Mouse (Mus musculus): ENCODE data around the gene Pcp4l1. TPM values are rescaled to one million over a fixed set of nuclear protein-coding genes. Genes with fewer than 3 reads are reported as not detected.
A peak's percentile ranks its signal among the peaks of the same experiment; 100 is the strongest.
"Not testable (repeated sequence)": the region's sequence is repeated elsewhere in the genome, so short reads cannot be mapped to it uniquely, and the experiment has no call there.

Pcp4l1 gene
- polyA plus RNA-seq (2016; fragmentation: Nextera tagmentation; extraction: Ambion mirVana): 5.4 and 7.3 TPM in 2 replicates

DNA sequence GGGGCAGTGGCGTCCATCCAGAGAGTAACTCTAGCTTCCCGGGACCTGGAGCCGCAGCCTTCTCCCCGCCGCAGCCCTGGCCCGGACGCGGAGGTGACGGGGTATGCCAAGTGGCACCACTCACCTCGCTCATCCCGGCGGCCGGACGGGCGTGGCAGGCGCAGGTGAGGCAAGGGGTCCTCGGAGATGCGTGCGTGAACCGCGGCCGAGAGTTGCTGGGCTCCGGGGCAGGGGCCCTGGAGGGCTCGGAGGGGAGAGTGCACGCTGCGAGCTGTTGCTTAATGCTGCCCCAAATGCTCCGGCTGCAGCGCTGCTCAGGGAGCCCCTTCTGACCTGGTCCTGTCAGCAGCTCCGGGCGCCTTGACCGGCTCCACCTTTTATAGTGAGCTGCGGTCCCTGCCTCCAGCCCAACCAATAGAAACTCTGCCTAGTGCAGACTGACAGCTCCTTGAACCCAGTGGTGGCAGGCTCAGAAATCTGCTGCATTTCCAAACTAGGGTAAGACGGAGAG, at the start of gene Pcp4l1:
Gene Pcp4l1, minus strand, starts transcription at position 382 of the 511 bp plus-strand sequence.
- H3K4me3 ChIP-seq: peak within 1 kb of the TSS; percentile 69
- peaks cover 89% of the 10 kb centered on the region for H3K27me3 ChIP-seq (ENCODE audit: poor library complexity, severe bottlenecking)
- no peaks in the 10 kb centered on the region for H3K36me3 ChIP-seq (replicated peaks)
- no peaks in the 10 kb centered on the region for H3K9me3 ChIP-seq
- peaks cover 42% of the 10 kb centered on the region for H3K4me1 ChIP-seq
- WGBS: under 1% methylated on average over 33 of the region's 33 CpGs
- peak; percentile 70 for DNase-seq (ENCODE audit: extremely low spot score, low spot score)
- H3K27ac ChIP-seq: no peak within 1 kb of the TSS

DNA sequence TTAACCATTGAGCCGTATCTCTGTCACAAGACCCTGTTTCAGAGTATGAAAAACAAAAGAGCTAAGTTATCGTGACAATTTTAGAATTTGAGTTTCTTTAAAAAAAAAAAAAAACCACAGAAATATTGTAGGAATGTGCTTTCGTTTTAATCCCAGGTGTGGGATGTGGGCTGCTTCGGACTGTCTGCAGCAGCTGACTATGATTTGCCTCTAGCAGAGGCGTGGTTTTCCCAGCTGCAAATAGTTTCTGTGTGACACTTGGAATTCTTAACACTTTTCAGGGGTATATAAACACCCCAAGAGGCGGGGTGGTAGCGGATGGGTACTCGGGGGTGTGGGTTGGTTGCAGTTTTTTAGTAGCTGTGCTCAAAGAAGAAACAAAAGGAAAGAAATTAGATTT, 49.3 kb upstream of the Pcp4l1 start:
- H3K27me3 ChIP-seq (ENCODE audit: poor library complexity, severe bottlenecking): no peaks in the 10 kb centered on the region
- peaks cover 53% of the 10 kb centered on the region for H3K36me3 ChIP-seq (replicated peaks)
- 92% methylated on average over 8 of the region's 8 CpGs for WGBS
- no peak overlapping the region for H3K27ac ChIP-seq
- H3K4me3 ChIP-seq: peak overlapping the region; percentile 84; the same call in 1 of the 2 replicates
- peaks cover 45% of the 10 kb centered on the region for H3K4me1 ChIP-seq
- DNase-seq (ENCODE audit: extremely low spot score, low spot score): no peak
- no peaks in the 10 kb centered on the region for H3K9me3 ChIP-seq

DNA sequence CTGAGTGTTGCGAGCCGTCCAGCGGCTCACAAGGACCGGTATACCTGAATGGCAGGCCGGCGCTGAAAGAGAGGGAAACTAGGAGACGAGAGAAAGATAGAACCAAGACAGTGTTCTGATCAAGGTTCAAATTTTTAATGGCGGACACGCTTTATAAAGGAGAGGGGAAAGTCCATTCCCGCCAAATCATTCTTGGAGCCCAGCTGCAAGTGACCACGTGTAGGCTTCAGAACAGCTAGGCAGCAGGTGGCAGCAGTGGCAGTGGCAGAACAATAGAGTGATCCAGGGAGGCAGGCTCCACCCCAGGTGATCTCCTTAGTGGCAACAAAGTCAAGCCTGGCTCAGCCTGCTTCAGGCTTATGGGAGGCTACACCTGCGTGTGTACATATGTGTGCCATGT, 45.9 kb upstream of the Pcp4l1 start:
- H3K36me3 ChIP-seq (replicated peaks): peaks cover 87% of the 10 kb centered on the region
- 84% methylated on average over 12 of the region's 12 CpGs for WGBS

DNA sequence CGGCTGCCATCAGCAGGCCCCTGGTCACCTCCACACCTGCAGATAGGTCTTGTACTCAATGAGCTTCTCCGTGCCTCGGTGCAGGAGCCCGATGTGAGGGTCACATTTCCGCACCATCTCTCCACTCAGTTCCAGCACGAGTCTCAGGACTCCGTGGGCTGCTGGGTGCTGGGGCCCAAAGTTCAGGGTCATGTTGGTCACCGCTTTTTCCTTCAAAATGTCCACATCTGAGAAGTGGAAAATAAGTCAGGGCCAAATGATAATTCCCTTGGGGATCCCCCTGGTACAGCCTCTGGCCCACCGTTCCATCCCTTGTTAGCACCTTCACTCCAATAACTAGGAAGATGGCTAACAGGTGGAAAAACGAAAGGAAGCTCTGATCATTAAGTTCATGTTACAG, 44.8 kb upstream of the Pcp4l1 start:
- H3K9me3 ChIP-seq: no peaks in the 10 kb centered on the region
- H3K4me1 ChIP-seq: peaks cover 11% of the 10 kb centered on the region
- 92% methylated on average over 10 of the region's 10 CpGs for WGBS
- peaks cover 97% of the 10 kb centered on the region for H3K36me3 ChIP-seq (replicated peaks)
- H3K27me3 ChIP-seq (ENCODE audit: poor library complexity, severe bottlenecking): no peaks in the 10 kb centered on the region
- no peak for DNase-seq (ENCODE audit: extremely low spot score, low spot score)
- H3K4me3 ChIP-seq: no peak overlapping the region
- H3K27ac ChIP-seq: no peak overlapping the region

More for the DNA sequence above, 45.9 kb upstream of the Pcp4l1 start:
- DNase-seq (ENCODE audit: extremely low spot score, low spot score); H3K9me3 ChIP-seq; H3K27ac ChIP-seq; H3K4me3 ChIP-seq; H3K27me3 ChIP-seq (ENCODE audit: poor library complexity, severe bottlenecking): not testable (repeated sequence)
- peaks cover 17% of the 10 kb centered on the region for H3K4me1 ChIP-seq

DNA sequence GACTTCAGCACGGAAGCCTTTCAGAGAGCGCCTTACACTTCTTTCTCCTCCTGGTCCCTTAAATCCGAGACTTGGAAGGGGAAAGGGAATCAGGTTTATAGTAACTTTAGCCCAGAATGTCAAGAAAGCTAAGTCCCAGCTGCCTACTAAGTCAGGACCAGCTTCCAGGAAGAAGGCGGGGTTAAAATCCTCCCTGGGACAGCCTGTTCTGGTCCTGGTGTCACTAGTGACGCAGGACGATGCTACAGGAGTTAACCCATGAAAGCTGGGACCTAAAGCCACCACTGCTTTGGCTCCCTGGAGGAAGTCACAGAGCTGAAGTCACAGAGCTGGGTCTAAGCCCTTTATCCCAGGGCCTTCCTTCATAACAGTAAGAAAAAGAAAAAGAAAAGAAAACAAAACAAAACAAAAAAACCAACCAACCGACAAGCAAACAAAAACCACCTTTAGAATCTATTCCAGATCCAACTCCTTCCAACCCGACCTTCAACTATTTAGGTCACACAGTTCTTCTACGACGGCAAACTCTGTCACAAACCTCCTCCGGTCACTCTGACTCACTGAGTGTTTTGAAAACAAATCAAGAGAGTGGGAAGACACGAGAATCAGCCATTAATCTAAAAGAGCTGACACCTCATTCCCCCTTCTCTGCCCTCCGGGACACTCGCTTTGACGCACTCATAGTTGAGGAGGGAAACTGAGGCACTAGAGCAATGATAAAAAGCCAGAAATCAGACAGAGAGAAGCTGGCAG, 44.1 kb upstream of the Pcp4l1 start:
- H3K9me3 ChIP-seq: no peaks in the 10 kb centered on the region

DNA sequence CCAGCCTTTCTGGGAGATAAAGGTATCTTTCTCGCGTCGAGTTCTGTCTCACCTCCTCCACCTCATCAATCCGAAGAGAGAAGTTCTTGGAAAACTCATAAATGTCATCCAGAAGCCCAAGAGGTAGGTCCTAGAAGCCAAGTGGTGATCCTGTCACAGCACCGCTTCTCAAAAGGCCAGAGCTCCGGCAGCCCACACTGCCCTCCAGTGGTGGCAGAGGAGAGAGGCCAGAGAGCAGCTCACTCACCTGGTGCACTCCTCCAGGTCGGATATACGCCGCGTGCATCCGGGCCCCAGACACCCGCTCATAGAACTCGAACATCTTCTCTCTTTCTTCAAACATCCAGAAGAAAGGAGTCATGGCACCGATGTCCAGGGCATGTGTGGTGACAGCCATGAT, 42.4 kb upstream of the Pcp4l1 start:
- WGBS: 75% methylated on average over 14 of the region's 14 CpGs
- DNase-seq (ENCODE audit: extremely low spot score, low spot score): peak; percentile 60
- H3K27me3 ChIP-seq (ENCODE audit: poor library complexity, severe bottlenecking): no peaks in the 10 kb centered on the region
- no peak overlapping the region for H3K4me3 ChIP-seq
- peaks cover 4% of the 10 kb centered on the region; the same call in 1 of the 2 replicates for H3K4me1 ChIP-seq
- H3K9me3 ChIP-seq: no peaks in the 10 kb centered on the region
- peaks cover 100% of the 10 kb centered on the region for H3K36me3 ChIP-seq (replicated peaks)
- H3K27ac ChIP-seq: no peak overlapping the region

More for the DNA sequence above, 44.1 kb upstream of the Pcp4l1 start:
- peaks cover 98% of the 10 kb centered on the region for H3K36me3 ChIP-seq (replicated peaks)
- no peak overlapping the region for H3K4me3 ChIP-seq
- no peak for DNase-seq (ENCODE audit: extremely low spot score, low spot score)
- H3K27ac ChIP-seq: no peak overlapping the region
- 85% methylated on average over 15 of the region's 15 CpGs for WGBS
- H3K4me1 ChIP-seq: peaks cover 4% of the 10 kb centered on the region; the same call in 1 of the 2 replicates
- H3K27me3 ChIP-seq (ENCODE audit: poor library complexity, severe bottlenecking): no peaks in the 10 kb centered on the region

DNA sequence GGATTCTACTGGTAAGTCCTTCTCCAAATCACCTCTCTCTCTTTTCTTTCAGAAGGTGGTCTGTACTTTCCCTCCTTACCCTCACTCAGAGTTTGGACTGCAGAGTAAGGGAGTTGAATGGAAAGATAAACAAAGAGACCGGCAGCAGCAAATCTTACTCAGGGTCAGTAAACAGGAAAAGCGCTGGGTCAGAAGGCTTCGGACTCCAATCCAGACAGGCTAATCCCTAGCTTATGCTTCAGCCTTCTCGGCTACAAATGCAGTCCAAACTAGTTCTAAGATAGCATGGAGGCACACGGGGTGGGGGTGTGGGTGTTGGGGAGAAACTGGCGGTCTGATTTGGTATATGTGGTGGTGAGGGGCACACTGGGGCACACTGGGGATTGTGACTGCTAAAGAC, 41.4 kb upstream of the Pcp4l1 start:
- WGBS: 83% methylated on average over 6 of the region's 6 CpGs
- Histone ChIP-seq H3K4me3 (no peak overlapping the region), H3K9me3 (no peaks in the 10 kb centered on the region), H3K27me3 (ENCODE audit: poor library complexity, severe bottlenecking) (no peaks in the 10 kb centered on the region), H3K27ac (no peak overlapping the region), H3K36me3 (replicated peaks) (peaks cover 95% of the 10 kb centered on the region), H3K4me1 (peaks cover 4% of the 10 kb centered on the region; the same call in 1 of the 2 replicates)
- DNase-seq (ENCODE audit: extremely low spot score, low spot score): no peak

DNA sequence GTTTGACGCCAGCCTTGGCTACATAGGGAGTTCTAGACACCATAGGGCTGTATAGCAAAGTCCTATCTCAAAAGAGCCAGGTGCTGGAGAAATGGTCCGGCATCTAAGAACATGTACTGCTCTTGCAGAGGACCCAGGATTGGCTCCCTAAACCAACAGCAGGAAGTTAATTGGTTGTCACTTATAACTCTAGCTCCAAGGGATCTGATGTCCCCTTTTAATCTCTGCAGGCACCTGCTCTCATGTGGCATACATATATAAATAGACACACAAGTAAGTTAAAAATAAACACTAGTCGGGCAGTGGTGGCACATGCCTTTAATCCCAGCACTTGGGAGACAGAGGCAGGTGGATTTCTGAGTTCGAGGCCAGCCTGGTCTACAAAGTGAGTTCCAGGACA, 39.7 kb upstream of the Pcp4l1 start:
- Histone ChIP-seq H3K4me3 (no peak overlapping the region), H3K27me3 (ENCODE audit: poor library complexity, severe bottlenecking) (no peaks in the 10 kb centered on the region), H3K4me1 (peaks cover 8% of the 10 kb centered on the region), H3K27ac (no peak overlapping the region), H3K9me3 (no peaks in the 10 kb centered on the region), H3K36me3 (replicated peaks) (peaks cover 79% of the 10 kb centered on the region)
- 93% methylated on average over 4 of the region's 4 CpGs for WGBS
- DNase-seq (ENCODE audit: extremely low spot score, low spot score): no peak

DNA sequence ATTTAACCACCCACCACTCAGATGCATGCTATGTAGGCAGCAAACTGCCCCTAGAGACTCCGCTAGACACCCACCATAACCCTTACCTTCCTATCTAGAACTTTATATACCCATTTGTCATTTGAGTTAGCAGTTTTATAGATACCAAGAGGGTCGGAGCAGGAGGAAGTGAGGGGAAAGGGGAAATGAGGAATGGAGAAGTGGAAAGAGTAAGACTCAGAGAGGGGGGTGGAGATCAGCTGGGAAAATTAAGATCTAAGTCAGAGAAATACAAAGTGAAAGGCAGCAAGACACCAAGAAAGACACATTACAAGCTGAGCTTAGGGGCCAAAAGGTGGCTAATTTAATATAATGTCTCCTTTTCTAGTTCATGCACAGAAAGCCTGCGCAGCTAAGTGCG, 38.5 kb upstream of the Pcp4l1 start:
- Histone ChIP-seq H3K4me1 (peaks cover 21% of the 10 kb centered on the region), H3K36me3 (replicated peaks) (peaks cover 66% of the 10 kb centered on the region)
- 96% methylated on average over 4 of the region's 4 CpGs for WGBS

DNA sequence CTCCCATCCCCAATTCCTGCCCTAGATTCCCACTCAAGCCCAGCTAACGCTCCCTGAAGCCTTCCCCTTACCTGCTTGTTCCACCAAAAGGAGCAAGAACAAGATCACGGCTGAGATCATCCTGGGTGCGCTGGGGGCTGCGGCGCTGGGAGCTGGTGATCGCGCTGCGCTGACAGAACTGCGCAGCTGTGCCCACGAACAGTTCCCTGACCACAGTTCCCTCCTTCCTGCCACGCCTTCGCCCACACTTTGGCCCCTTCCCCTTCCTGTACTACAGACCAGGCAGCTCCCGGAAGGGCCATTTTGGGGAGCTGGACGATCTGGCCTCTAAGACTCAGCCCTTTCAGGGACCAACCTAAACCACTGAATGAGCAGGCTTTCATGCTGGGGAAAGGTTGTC, 38.1 kb upstream of the Pcp4l1 start, which contains the start of gene Fcer1g:
Gene Fcer1g, minus strand, starts transcription at position 240 of the 400 bp plus-strand sequence.
- H3K36me3 ChIP-seq (replicated peaks): peaks cover 62% of the 10 kb centered on the region
- H3K4me3 ChIP-seq: no peak within 1 kb of the TSS; the same call in 1 of the 2 replicates
- H3K27me3 ChIP-seq (ENCODE audit: poor library complexity, severe bottlenecking): no peaks in the 10 kb centered on the region
- no peak for DNase-seq (ENCODE audit: extremely low spot score, low spot score)
- no peaks in the 10 kb centered on the region for H3K9me3 ChIP-seq
- WGBS: 95% methylated on average over 14 of the region's 14 CpGs
- no peak within 1 kb of the TSS for H3K27ac ChIP-seq
- peaks cover 25% of the 10 kb centered on the region for H3K4me1 ChIP-seq

More for the DNA sequence above, 38.5 kb upstream of the Pcp4l1 start:
- Histone ChIP-seq H3K27me3 (ENCODE audit: poor library complexity, severe bottlenecking) (no peaks in the 10 kb centered on the region), H3K9me3 (no peaks in the 10 kb centered on the region), H3K4me3 (no peak overlapping the region), H3K27ac (no peak overlapping the region)
- no peak for DNase-seq (ENCODE audit: extremely low spot score, low spot score)

DNA sequence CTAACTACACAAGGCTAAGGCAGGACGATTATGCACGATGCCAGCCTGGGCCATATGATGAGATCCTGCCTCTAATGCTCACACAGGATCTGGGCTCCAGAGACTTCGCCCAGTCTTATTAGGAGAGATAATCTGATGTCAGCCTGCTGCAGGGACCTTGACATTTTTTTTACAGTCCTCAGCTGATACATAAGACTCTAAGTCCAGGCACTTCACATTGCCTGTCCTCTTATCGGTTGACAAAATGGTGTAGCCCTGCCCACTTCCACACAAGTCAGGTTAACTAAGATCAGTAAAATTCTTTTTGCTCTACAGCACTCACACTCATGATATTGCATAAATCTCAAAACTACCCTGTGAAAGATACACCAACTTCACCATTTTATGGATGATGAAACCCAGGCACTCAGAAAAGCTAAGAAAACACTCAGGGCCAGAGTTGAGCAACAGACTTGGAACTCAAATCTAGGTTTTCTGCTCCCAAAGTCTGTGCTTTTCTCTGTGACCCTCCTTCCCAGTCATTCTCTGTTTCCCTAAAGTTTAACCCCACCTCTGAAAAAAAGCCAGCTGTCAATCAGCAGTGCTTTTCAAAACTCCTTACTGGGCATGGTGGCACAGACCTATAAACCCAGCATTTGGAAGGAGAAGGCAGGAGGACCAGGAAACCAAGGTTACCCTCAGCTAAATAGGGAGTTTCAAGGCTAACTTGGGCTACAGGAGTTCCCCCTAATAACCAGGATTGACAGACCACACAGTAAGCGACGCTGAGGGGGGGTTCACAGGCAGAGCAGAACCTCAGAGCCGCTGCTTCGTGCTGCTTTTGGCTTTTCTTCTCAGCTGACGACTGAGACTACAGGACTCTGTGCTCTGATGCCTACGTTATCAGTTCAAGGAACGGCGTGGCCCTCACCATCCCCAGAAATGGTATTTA, 37.0 kb upstream of the Pcp4l1 start:
- Histone ChIP-seq H3K9me3 (no peaks in the 10 kb centered on the region), H3K4me3 (no peak overlapping the region; the same call in 1 of the 2 replicates), H3K27me3 (ENCODE audit: poor library complexity, severe bottlenecking) (no peaks in the 10 kb centered on the region), H3K36me3 (replicated peaks) (peaks cover 51% of the 10 kb centered on the region), H3K27ac (no peak overlapping the region), H3K4me1 (peaks cover 30% of the 10 kb centered on the region)
- DNase-seq (ENCODE audit: extremely low spot score, low spot score): no peak
- 83% methylated on average over 12 of the region's 12 CpGs for WGBS

DNA sequence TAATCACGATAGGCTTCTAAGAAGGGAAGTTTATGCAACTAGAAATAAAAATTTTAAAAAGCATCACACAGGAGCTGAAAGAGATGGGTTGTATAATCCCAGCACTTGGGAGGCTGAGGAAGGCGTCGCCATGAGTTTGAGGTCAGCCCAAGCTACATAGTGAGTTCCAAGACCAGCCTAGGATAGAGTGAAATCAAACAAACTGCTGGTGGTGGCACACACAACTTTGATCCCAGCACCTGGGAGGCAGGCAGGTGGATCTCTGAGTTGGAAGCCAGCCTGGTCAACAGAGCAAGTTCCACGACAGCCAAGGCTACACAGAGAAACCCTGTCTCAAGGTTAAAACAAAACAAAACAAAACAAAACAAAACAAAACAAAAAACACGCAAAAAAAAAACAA, 36.3 kb upstream of the Pcp4l1 start:
- Histone ChIP-seq H3K9me3 (no peaks in the 10 kb centered on the region), H3K27me3 (ENCODE audit: poor library complexity, severe bottlenecking) (no peaks in the 10 kb centered on the region), H3K4me1 (peaks cover 26% of the 10 kb centered on the region), H3K4me3 (no peak overlapping the region), H3K27ac (no peak overlapping the region), H3K36me3 (replicated peaks) (peaks cover 44% of the 10 kb centered on the region)
- no peak for DNase-seq (ENCODE audit: extremely low spot score, low spot score)
- 85% methylated on average over 5 of the region's 5 CpGs for WGBS

Data from forebrain, embryonic 10.5 days (tissue).